Mouse (Mus musculus) MEL (cell line): ENCODE results near the gene 1520401A03Rik. TPM values are rescaled to one million over a fixed set of nuclear protein-coding genes. Genes with fewer than 3 reads are reported as not detected.

Source experiments
- DNase-seq: peaks from one replicate; pipeline ENCODE4 v3.0.0; 2011; ENCODE audit warnings: low read depth, low spot score
- H3K27ac ChIP-seq: 2 replicates; pipeline ENCODE4 v1.5.1; 2012; ENCODE audit warnings: low read depth, mild to moderate bottlenecking, control low read depth, low read length, moderate library complexity; ENCODE audit not compliant: control insufficient read depth
- H3K27me3 ChIP-seq, 2 experiments: fragments of 150-350 bp in 1 of 2; sonication (generic) in 1 of 2; 2 replicates each; pipeline ENCODE4 v1.6.1; 2012; ENCODE audit warnings: low read length in 2 of 2, mild to moderate bottlenecking in 2 of 2, improper control_type of control experiment in 1 of 2, moderate library complexity in 1 of 2; ENCODE audit not compliant: insufficient read depth in 2 of 2, control insufficient read depth in 1 of 2
- H3K36me3 ChIP-seq, 2 experiments: 2 replicates each; pipeline ENCODE4 v1.6.1; 2012 to 2014; ENCODE audit warnings: low read length in 2 of 2, improper control_type of control experiment in 1 of 2, inconsistent platforms in 1 of 2, mild to moderate bottlenecking in 1 of 2; ENCODE audit not compliant: insufficient read depth in 2 of 2, control insufficient read depth in 1 of 2
- H3K4me1 ChIP-seq, 2 experiments: fragments of 150-350 bp in 1 of 2; sonication (generic) in 1 of 2; 2 replicates each; pipeline ENCODE4 v1.6.1; 2012; ENCODE audit warnings: low read length in 2 of 2, improper control_type of control experiment in 1 of 2, mild to moderate bottlenecking in 1 of 2; ENCODE audit not compliant: insufficient read depth in 2 of 2, control insufficient read depth in 1 of 2
- H3K4me3 ChIP-seq, 2 experiments: fragments of 150-350 bp in 1 of 2; sonication (generic) in 1 of 2; 2 replicates each; pipeline ENCODE4 v1.5.1; 2012; ENCODE audit warnings: low read depth in 2 of 2, low read length in 2 of 2, mild to moderate bottlenecking in 2 of 2, moderate library complexity in 2 of 2, control low read depth in 1 of 2, improper control_type of control experiment in 1 of 2; ENCODE audit not compliant: control insufficient read depth in 1 of 2, insufficient read depth in 1 of 2
- H3K79me2 ChIP-seq: 2 replicates; pipeline ENCODE4 v1.6.1; 2012; ENCODE audit warnings: mild to moderate bottlenecking, low read length, moderate library complexity; ENCODE audit not compliant: control insufficient read depth, poor library complexity, insufficient read depth
- H3K9ac ChIP-seq: 2 replicates; pipeline ENCODE4 v1.6.1; 2012; ENCODE audit warnings: low read depth, mild to moderate bottlenecking, control low read depth, low read length, moderate library complexity; ENCODE audit not compliant: control insufficient read depth, poor library complexity, severe bottlenecking
- H3K9me3 ChIP-seq: fragments of 150-350 bp; sonication (generic); replicated peaks from 2 replicates; pipeline ENCODE4 v1.6.1; 2012; ENCODE audit warnings: mild to moderate bottlenecking, low read length, improper control_type of control experiment, moderate library complexity; ENCODE audit not compliant: insufficient read depth
- BHLHE40 ChIP-seq: IDR thresholded peaks from 2 replicates; pipeline ENCODE4 v1.6.1; 2012; ENCODE audit warnings: low read depth, mild to moderate bottlenecking, inconsistent platforms, low read length, improper control_type of control experiment, borderline replicate concordance
- CHD2 ChIP-seq: IDR thresholded peaks from 2 replicates; pipeline ENCODE4 v1.6.1; 2011; ENCODE audit warnings: low read length, improper control_type of control experiment
- CTCF ChIP-seq, 3 experiments: IDR thresholded peaks in 2 of 3; conservative IDR thresholded peaks in 1 of 3; 2 replicates each; pipeline ENCODE4 v1.5.1; 2011 to 2012; ENCODE audit warnings: low read length in 3 of 3, low read depth in 2 of 3, mild to moderate bottlenecking in 2 of 3, improper control_type of control experiment in 1 of 3, inconsistent platforms in 1 of 3, mixed read lengths in 1 of 3, moderate library complexity in 1 of 3; ENCODE audit not compliant: control insufficient read depth in 1 of 3, insufficient read depth in 1 of 3, poor library complexity in 1 of 3, severe bottlenecking in 1 of 3
- GABPA ChIP-seq: IDR thresholded peaks from 2 replicates; pipeline ENCODE4 v1.6.1; 2012; ENCODE audit warnings: low read depth, mild to moderate bottlenecking, inconsistent platforms, low read length, improper control_type of control experiment, moderate library complexity
- MAFK ChIP-seq: IDR thresholded peaks from 2 replicates; pipeline ENCODE4 v1.6.1; 2011; ENCODE audit warnings: low read depth, mild to moderate bottlenecking, low read length, improper control_type of control experiment, borderline replicate concordance
- MYC ChIP-seq: IDR thresholded peaks from 2 replicates; pipeline ENCODE4 v1.6.1; 2011; ENCODE audit warnings: low read depth, mild to moderate bottlenecking, low read length, improper control_type of control experiment, moderate library complexity
- NELFE ChIP-seq: IDR thresholded peaks from 2 replicates; pipeline ENCODE4 v1.6.1; 2011; ENCODE audit warnings: low read depth, low read length, improper control_type of control experiment
- NRF1 ChIP-seq: IDR thresholded peaks from 2 replicates; pipeline ENCODE4 v1.6.1; 2014; ENCODE audit warnings: low read depth, mild to moderate bottlenecking, inconsistent platforms, low read length, improper control_type of control experiment, moderate library complexity; ENCODE audit not compliant: poor library complexity, insufficient read depth, severe bottlenecking
- RAD21 ChIP-seq: IDR thresholded peaks from 2 replicates; pipeline ENCODE4 v1.6.1; 2011; ENCODE audit warnings: mild to moderate bottlenecking, low read depth, low read length, improper control_type of control experiment
- SIN3A ChIP-seq: IDR thresholded peaks from 2 replicates; pipeline ENCODE4 v1.6.1; 2012; ENCODE audit warnings: low read length, improper control_type of control experiment, inconsistent platforms
- SMC3 ChIP-seq: IDR thresholded peaks from 2 replicates; pipeline ENCODE4 v1.6.1; 2011; ENCODE audit warnings: low read depth, low read length, improper control_type of control experiment
- TAL1 ChIP-seq: IDR thresholded peaks from 2 replicates; pipeline ENCODE4 v1.6.1; 2012; ENCODE audit warnings: mild to moderate bottlenecking, inconsistent platforms, low read length, moderate library complexity, mixed read lengths
- UBTF ChIP-seq: IDR thresholded peaks from 2 replicates; pipeline ENCODE4 v1.6.1; 2012; ENCODE audit warnings: low read depth, mild to moderate bottlenecking, inconsistent platforms, low read length, improper control_type of control experiment, moderate library complexity, borderline replicate concordance; ENCODE audit not compliant: insufficient read depth
- USF1 ChIP-seq: IDR thresholded peaks from 2 replicates; pipeline ENCODE4 v1.6.1; 2014; ENCODE audit warnings: low read depth, mild to moderate bottlenecking, inconsistent platforms, low read length, improper control_type of control experiment, moderate library complexity
- ZC3H11A ChIP-seq: IDR thresholded peaks from 2 replicates; pipeline ENCODE4 v1.6.1; 2012; ENCODE audit warnings: low read depth, mild to moderate bottlenecking, inconsistent platforms, low read length, improper control_type of control experiment
- ZKSCAN1 ChIP-seq: IDR thresholded peaks from 2 replicates; pipeline ENCODE4 v1.6.1; 2012; ENCODE audit warnings: low read depth, mild to moderate bottlenecking, inconsistent platforms, low read length, improper control_type of control experiment, moderate library complexity
- ZNF384 ChIP-seq: IDR thresholded peaks from 2 replicates; pipeline ENCODE4 v1.6.1; 2012; ENCODE audit warnings: low read depth, mild to moderate bottlenecking, inconsistent platforms, low read length, improper control_type of control experiment
- polyA plus RNA-seq, 2 experiments: library from polyadenylated mRNA; stranded (reverse) in 1 of 2; unstranded in 1 of 2; fragments of >175 nt in 1 of 2; fragments of >200 nt in 1 of 2; gene quantifications; 2 replicates each; pipeline versions ENCODE4 v1.2.1 to v1.2.4; 2012; ENCODE audit warnings: low replicate concordance in 2 of 2, low read depth in 1 of 2; ENCODE audit not compliant: insufficient read length in 2 of 2, insufficient read depth in 1 of 2, missing spikeins in 1 of 2
- total RNA-seq: library from RNA; depleted of rRNA; stranded (reverse); fragments of 300-350 nt; gene quantifications from 2 replicates; pipeline ENCODE4 v1.2.3, GENCODE M21; 2012

Gene 1520401A03Rik
- total and polyA plus RNA-seq, 3 experiments, result not detected

DNA sequence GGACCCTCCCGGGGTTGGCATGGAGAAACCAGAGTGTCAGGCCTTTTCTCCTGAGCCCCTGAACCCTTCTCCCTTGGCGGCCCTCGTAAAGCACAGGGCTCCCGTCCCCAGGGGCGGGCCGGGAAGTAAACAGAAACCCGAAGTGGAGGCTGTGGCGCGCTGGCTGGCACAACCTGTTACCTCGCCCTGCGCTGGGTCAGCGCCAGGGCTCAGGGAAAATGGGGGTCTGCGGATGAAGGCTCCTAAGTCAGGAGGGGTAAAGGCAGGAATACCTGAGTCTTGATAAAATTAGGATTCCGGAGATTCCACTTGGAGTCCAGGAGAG lies 61.7 kb downstream of the 1520401A03Rik start:
- TF ChIP-seq USF1 (no peak), TAL1 (no peak), SIN3A (no peak), MAFK (no peak), ZNF384 (no peak)
- H3K27ac ChIP-seq, result no peak overlapping the region
- no peaks in the 10 kb centered on the region for H3K9me3 ChIP-seq
- no peak overlapping the region for H3K4me3 ChIP-seq
- no peaks in the 10 kb centered on the region; a peak in 2 of 4 replicates for H3K27me3 ChIP-seq
- DNase-seq, result no peak
- H3K9ac ChIP-seq, result no peak overlapping the region
- H3K79me2 ChIP-seq, result no peaks in the 10 kb centered on the region
- no peaks in the 10 kb centered on the region for H3K36me3 ChIP-seq
- peaks cover 0 to 4% of the 10 kb centered on the region in 2 experiments; a peak in 2 of 4 replicates for H3K4me1 ChIP-seq

DNA sequence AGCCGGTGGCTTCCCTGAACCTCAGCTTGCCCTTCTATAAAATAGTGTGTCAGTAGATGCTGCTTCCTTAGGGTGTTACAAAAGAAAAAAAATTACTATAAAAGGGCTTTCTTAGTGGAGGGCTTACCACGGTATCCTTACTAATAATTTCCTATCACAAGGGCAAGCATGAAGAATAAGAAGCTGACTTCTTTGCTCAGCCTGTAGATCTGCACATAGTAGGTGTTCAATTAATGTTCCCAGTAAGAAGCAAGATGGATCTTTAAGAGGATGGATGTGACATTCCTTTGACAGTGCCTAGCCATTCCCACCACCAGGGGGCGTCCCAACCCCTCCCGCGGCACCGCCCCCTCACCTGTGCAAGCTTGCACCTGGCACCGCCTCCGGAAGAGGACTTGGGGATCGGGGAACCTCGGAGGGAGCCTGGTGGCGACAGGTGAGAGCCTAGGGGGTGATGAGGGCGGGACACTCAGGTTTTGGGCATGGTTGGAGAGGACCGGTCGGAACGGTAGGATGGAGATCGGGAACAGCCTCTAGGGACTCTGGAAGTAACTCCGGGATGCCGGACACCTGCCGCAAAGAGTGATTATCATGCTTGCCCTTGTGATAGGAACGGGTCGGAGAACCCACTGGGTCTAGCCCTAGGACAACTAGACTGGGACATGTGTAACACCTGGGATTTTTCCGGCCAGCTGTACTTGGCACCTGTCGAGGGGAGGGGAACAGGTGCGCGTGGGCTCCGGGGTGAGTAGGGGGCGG lies 62.3 kb downstream of the 1520401A03Rik start, which contains the start of gene Bicdl2:
TSS of gene Bicdl2 (plus strand) at position 390 of the 759 bp plus-strand sequence.
- Histone ChIP-seq H3K9ac (no peak within 1 kb of the TSS), H3K9me3 (no peaks in the 10 kb centered on the region), H3K79me2 (no peaks in the 10 kb centered on the region), H3K27ac (no peak within 1 kb of the TSS), H3K4me3 (no peak within 1 kb of the TSS), H3K36me3 (no peaks in the 10 kb centered on the region), H3K4me1 (peaks cover 0 to 4% of the 10 kb centered on the region in 2 experiments; a peak in 2 of 4 replicates), H3K27me3 (no peaks in the 10 kb centered on the region; a peak in 2 of 4 replicates)
- DNase-seq, result no peak
- TF ChIP-seq CTCF (IDR thresholded peaks at IDR 0.05 in 2 of 3, conservative IDR thresholded peaks at IDR 0.05 in 1 of 3; ENCODE audit: control insufficient read depth in 1 of 3, insufficient read depth in 1 of 3, low read depth in 2 of 3, low read length in 3 of 3, poor library complexity in 1 of 3, severe bottlenecking in 1 of 3) (peak; percentile 66 to 79 (median 68)), RAD21 (peak; percentile 20), ZC3H11A (0 out of 2 replicates have a peak, but pooled peaks have one; percentile 10), SMC3 (peak; percentile 62), ZKSCAN1 (peak; percentile 91), UBTF (no peak), MAFK (no peak)

DNA sequence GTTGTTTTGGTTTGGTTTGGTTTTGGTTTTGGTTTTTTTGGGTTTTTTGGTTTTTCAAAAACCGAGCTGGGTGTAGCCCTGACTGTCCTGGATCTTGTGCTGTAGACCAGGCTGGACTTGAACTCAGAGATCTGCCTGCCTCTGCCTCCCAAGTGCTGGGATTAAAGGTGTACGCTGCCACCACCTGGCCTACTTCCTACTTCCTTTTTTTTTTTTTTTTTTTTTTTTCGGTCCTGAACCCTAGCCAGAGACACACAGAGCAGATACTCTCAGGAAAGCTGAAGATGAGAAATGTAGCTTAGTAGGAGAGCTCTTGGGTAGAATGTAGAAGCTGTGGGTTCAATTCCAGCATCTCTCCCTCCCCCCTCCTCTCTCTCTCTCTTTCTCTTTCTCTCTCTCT lies 64.1 kb downstream of the 1520401A03Rik start:
- Histone ChIP-seq H3K4me1 (no peaks in the 10 kb centered on the region), H3K36me3 (no peaks in the 10 kb centered on the region), H3K4me3 (no peak overlapping the region), H3K27me3 (peaks cover 0 to 2% of the 10 kb centered on the region in 2 experiments; a peak in 3 of 4 replicates), H3K79me2 (no peaks in the 10 kb centered on the region), H3K9ac (no peak overlapping the region), H3K9me3 (no peaks in the 10 kb centered on the region), H3K27ac (no peak overlapping the region)
- no peak for DNase-seq
- TF ChIP-seq BHLHE40 (no peak), NRF1 (no peak), CHD2 (no peak), MYC (no peak), ZNF384 (peak; percentile 77), GABPA (no peak), NELFE (no peak)
